Mouse (Mus musculus): ENCODE measurements around the gene Tctex1d2. TPM values are rescaled to one million over a fixed set of nuclear protein-coding genes. Genes with fewer than 3 reads are reported as not detected.

Tctex1d2 gene
- total and polyA plus RNA-seq, 3 experiments, result not detected

DNA sequence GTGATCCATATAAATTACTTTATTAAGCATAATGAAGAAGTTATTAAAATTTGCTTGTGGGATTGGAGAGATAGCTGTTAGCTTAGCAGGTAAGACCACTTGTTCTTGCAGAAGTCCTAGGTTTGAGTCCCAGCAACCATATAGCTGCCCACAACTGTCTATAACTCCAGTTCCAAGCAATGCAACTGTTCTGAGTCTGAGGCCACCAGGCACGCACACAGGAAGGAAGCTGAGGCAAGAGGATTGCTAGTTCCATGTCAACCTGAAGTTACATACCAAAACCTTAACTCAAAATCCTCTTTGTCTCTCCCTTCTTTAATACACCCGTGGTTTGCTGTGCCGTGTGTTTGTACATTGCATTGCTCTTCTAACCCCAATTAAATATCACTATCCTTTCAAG, 28.6 kb upstream of the Tctex1d2 start:
- Histone ChIP-seq H3K4me1 (ENCODE audit: control insufficient read depth in 1 of 2, insufficient read depth in 2 of 2) (peaks cover 10 to 14% of the 10 kb centered on the region in 2 experiments; a peak in 3 of 4 replicates), H3K27me3 (replicated peaks) (no peaks in the 10 kb centered on the region), H3K4me3 (replicated peaks in 1 of 3; ENCODE audit: low read depth in 2 of 3, low read length in 2 of 3, poor library complexity in 1 of 3) (no peak overlapping the region), H3K79me2 (replicated peaks; ENCODE audit: control insufficient read depth, extremely low read depth, insufficient read depth, poor library complexity, severe bottlenecking) (no peaks in the 10 kb centered on the region; the same call in 1 of the 2 replicates), H3K27ac (ENCODE audit: insufficient read depth, low read depth) (no peak overlapping the region), H3K36me3 (replicated peaks in 1 of 2; ENCODE audit: control insufficient read depth in 1 of 2, insufficient read depth in 1 of 2, low read length in 1 of 2) (peaks cover 25 to 63% of the 10 kb centered on the region in 2 experiments), H3K9me3 (replicated peaks; ENCODE audit: low read length) (no peaks in the 10 kb centered on the region), H3K4me2 (ENCODE audit: insufficient read depth, low read depth, poor library complexity, severe bottlenecking) (no peak overlapping the region), H3K9ac (ENCODE audit: insufficient read depth, low read depth) (no peak overlapping the region)
- dilution Hi-C loops (cut with MboI; ENCODE audit: extremely low pct_ligation_motif_present, extremely low pct_unique_long_range_greater_than_20kb, low sequenced_read_pairs), result no loop called here
- DNase-seq (ENCODE audit: extremely low read depth), result no peak
- in situ Hi-C loops (cut with MboI; ENCODE audit: low pct_ligation_motif_present, low pct_unique_long_range_greater_than_20kb, low sequenced_read_pairs), result no loop called here
- TF ChIP-seq MAFK (IDR thresholded peaks at IDR 0.05; ENCODE audit: insufficient replicate concordance, low read length), result no peak
- TF ChIP-seq ZMIZ1 (IDR thresholded peaks at IDR 0.05; ENCODE audit: low read depth, low read length), result no peak
- no peak for TF ChIP-seq CHD2 (IDR thresholded peaks at IDR 0.05; ENCODE audit: low read length)
- TF ChIP-seq CHD1 (IDR thresholded peaks at IDR 0.05; ENCODE audit: low read depth, low read length), result no peak
- no peak for TF ChIP-seq JUND (conservative IDR thresholded peaks at IDR 0.05; ENCODE audit: low read depth, low read length)
- TF ChIP-seq ETS1 (conservative IDR thresholded peaks at IDR 0.05; ENCODE audit: low read depth, low read length), result no peak
- no peak for TF ChIP-seq E2F4 (IDR thresholded peaks at IDR 0.05; ENCODE audit: insufficient replicate concordance, low read depth, low read length)
- no peak for TF ChIP-seq JUN (IDR thresholded peaks at IDR 0.05; ENCODE audit: insufficient read depth, low read depth, low read length)
- no peak for TF ChIP-seq EP300 (IDR thresholded peaks at IDR 0.05; ENCODE audit: low read length)
- no peak for TF ChIP-seq ELF1 (IDR thresholded peaks at IDR 0.05; ENCODE audit: low read depth, low read length)
- no peak for TF ChIP-seq NRF1 (IDR thresholded peaks at IDR 0.05; ENCODE audit: low read depth, low read length)
- TF ChIP-seq RCOR1 (conservative IDR thresholded peaks at IDR 0.05; ENCODE audit: low read depth, low read length), result no peak
- no peak for TF ChIP-seq PAX5 (IDR thresholded peaks at IDR 0.05; ENCODE audit: low read length)
- no peak for TF ChIP-seq MAX (IDR thresholded peaks at IDR 0.05; ENCODE audit: low read length)
- no peak for TF ChIP-seq POLR2A (IDR thresholded peaks at IDR 0.05; ENCODE audit: low read depth, low read length)

DNA sequence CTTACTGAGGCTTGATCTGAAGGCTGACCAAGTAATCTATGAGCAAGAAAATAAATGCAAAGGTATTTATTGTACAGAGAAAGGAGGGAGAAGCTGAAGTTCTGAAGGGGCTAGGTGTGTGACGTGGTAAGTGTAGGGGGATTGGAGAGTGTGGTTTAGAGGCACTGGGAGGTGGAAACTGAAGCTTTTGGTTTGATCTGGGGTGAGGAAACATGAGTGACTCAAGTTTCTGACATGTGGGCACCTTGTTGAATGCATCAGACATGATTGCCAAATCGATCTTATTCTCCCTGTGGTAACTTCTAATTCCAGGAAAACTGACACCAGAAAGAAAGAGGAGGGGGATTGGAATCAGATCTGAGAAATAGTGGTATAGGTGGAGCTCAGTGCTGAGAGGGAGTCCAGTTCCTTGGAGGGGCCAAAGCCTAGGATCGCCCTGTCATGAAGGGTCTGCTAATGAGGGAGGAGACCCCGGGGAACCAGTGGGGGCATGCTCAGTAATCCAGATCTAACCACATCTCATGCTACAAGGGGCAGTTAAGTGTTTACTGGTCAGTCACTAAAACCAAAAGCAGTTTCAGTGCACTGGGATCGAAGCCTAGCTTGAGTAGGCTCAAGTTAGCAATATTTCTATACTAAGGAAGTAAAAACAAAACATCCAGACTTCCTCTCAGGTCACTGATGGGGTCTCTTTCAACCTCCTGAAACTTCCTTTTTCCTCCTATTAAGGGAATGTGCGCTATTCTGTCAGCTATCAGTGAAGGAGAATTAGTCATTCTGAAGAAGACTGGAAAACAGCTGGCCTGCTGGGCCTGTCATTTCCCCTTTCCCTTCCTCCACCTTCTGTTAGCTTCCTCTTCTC, 23.6 kb upstream of the Tctex1d2 start:
- H3K79me2 ChIP-seq (replicated peaks; ENCODE audit: control insufficient read depth, extremely low read depth, insufficient read depth, poor library complexity, severe bottlenecking), result no peaks in the 10 kb centered on the region; the same call in 1 of the 2 replicates
- no peak overlapping the region for H3K27ac ChIP-seq (ENCODE audit: insufficient read depth, low read depth)
- H3K4me2 ChIP-seq (ENCODE audit: insufficient read depth, low read depth, poor library complexity, severe bottlenecking), result no peak overlapping the region
- DNase-seq (ENCODE audit: extremely low read depth), result peak; percentile 30
- dilution Hi-C loops (cut with MboI; ENCODE audit: extremely low pct_ligation_motif_present, extremely low pct_unique_long_range_greater_than_20kb, low sequenced_read_pairs) (no loop called here), in situ Hi-C loops (cut with MboI; ENCODE audit: low pct_ligation_motif_present, low pct_unique_long_range_greater_than_20kb, low sequenced_read_pairs) (no loop called here)
- peaks cover 17 to 31% of the 10 kb centered on the region in 2 experiments; a peak in 3 of 4 replicates for H3K4me1 ChIP-seq (ENCODE audit: control insufficient read depth in 1 of 2, insufficient read depth in 2 of 2)
- no peaks in the 10 kb centered on the region for H3K27me3 ChIP-seq (replicated peaks)
- no peak overlapping the region for H3K4me3 ChIP-seq (replicated peaks in 1 of 3; ENCODE audit: low read depth in 2 of 3, low read length in 2 of 3, poor library complexity in 1 of 3)
- no peak for TF ChIP-seq HCFC1 (IDR thresholded peaks at IDR 0.05; ENCODE audit: low read depth, low read length)
- peak; percentile 27 for TF ChIP-seq ETS1 (conservative IDR thresholded peaks at IDR 0.05; ENCODE audit: low read depth, low read length)
- no peak for TF ChIP-seq MEF2A (IDR thresholded peaks at IDR 0.05; ENCODE audit: borderline replicate concordance, low read depth, low read length)
- no peak for TF ChIP-seq RCOR1 (conservative IDR thresholded peaks at IDR 0.05; ENCODE audit: low read depth, low read length)
- TF ChIP-seq EP300 (IDR thresholded peaks at IDR 0.05; ENCODE audit: low read length), result peak; percentile 72
- TF ChIP-seq CTCF (conservative IDR thresholded peaks at IDR 0.05 in 1 of 2, IDR thresholded peaks at IDR 0.05 in 1 of 2; ENCODE audit: low read depth in 2 of 2, low read length in 2 of 2), result no peak
- no peak for TF ChIP-seq USF1 (IDR thresholded peaks at IDR 0.05; ENCODE audit: low read depth, low read length)
- no peak for TF ChIP-seq ELF1 (IDR thresholded peaks at IDR 0.05; ENCODE audit: low read depth, low read length)
- TF ChIP-seq MAFK (IDR thresholded peaks at IDR 0.05; ENCODE audit: insufficient replicate concordance, low read length), result no peak
- no peak for TF ChIP-seq JUN (IDR thresholded peaks at IDR 0.05; ENCODE audit: insufficient read depth, low read depth, low read length)
- TF ChIP-seq GABPA (IDR thresholded peaks at IDR 0.05; ENCODE audit: insufficient replicate concordance, low read depth, low read length), result no peak
- no peak for TF ChIP-seq UBTF (IDR thresholded peaks at IDR 0.05; ENCODE audit: low read depth, low read length)
- TF ChIP-seq POLR2A (IDR thresholded peaks at IDR 0.05; ENCODE audit: low read depth, low read length), result no peak
- TF ChIP-seq BHLHE40 (IDR thresholded peaks at IDR 0.05; ENCODE audit: low read depth, low read length), result no peak
- no peak for TF ChIP-seq ZMIZ1 (IDR thresholded peaks at IDR 0.05; ENCODE audit: low read depth, low read length)
- no peaks in the 10 kb centered on the region for H3K9me3 ChIP-seq (replicated peaks; ENCODE audit: low read length)
- peaks cover 8 to 21% of the 10 kb centered on the region in 2 experiments for H3K36me3 ChIP-seq (replicated peaks in 1 of 2; ENCODE audit: control insufficient read depth in 1 of 2, insufficient read depth in 1 of 2, low read length in 1 of 2)
- H3K9ac ChIP-seq (ENCODE audit: insufficient read depth, low read depth), result no peak overlapping the region
